Mouse (Mus musculus) right cerebral cortex, postnatal 36 days (tissue): ENCODE measurements around the gene Slc22a20.
A peak's percentile ranks its signal among the peaks of the same experiment; 100 is the strongest.

Source experiments
- DNase-seq, 2 experiments: peaks; one replicate each; pipeline ENCODE4 v3.0.0; 2022; ENCODE audit warnings: low spot score in 2 of 2, mixed read lengths in 1 of 2

The Slc22a20 gene

DNA sequence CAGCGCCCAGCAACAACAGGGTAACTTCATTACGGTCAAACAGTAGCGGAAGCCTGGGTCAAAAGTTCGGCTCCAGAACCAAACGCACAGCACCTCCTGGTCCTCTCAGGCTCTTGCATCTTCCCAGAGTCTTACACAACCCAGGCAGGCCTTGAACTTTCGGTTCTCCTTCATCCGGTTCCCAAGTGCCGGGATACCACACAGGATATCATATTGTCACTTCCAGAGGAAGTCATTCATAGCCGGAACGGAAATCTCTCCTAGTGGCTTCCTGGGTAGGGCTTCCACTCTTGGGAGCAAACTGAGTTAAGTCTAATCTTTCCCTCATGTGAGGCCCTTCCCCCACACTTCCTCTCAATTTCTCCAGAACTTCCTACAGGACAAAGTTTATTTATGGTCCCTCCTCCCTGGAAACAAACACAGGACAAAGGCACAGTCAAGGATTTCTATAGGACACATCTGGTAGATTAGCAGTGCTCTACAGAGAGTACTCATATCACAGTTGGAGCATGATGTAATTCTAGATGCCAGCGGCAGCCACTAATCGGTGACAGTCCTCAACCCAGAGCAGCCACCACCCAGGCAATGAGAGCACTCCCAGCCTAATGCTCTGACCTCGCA, 33.8 kb downstream of the Slc22a20 start:
- DNase-seq, result no peak

DNA sequence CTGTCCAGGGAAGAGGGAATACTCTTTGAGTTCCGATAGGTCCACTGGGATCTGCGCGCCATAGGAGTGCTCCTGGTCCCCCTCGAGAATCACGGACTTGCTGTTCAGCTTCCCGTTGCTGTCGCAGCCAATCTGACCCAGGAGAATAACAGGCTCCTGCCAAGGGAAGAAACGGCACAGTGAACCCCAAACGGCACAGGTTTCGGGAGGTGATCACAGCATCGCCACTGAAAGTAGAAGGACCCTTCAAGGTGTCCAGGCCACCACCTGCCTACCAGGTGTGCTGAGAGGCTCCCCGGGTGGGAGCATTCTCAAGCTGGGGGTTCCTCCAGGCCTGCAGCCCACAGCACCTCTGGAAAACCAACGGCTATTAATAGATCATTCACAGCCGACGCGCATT, 34.3 kb downstream of the Slc22a20 start:
- DNase-seq, result no peak

DNA sequence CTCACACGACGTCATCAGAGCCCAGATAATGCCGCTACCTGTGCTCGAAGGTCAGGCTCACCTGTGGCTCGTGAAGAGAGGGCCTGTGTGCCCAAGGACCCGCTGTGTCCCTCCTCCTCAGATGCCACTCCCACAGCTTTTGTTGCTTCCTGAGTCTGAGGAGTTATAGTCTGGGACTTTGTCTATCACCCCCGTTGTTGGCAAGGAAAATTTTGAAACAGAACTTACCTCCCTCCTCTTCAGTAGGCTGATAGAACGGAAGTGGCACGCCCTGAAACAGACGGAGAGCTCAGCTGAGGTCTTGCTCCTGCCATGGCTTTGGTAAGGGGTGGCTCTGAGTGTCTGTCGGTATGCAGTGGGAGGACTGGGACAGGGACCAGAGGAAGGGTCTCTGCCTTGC, 35.7 kb downstream of the Slc22a20 start:
- no peak for DNase-seq

DNA sequence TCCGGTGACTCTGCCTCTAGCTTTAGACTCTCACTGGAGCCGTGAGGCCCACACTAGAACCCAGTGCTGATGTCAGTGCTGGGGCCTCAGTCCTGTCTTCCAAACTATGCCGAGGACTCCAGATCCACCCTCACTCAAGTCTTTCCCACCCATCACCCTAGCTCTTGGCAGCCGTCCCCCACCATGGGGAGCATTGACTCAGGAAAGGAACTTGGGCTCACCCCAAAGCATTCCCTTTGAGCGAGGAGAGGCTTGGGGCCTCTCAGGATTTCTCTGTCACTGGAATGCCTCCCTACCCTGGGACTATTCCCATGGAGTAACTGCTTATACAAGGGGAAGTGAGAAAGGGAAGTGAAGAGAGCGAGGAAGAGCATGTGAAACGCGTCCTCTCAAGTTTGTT, 40.1 kb downstream of the Slc22a20 start:
- no peak for DNase-seq

DNA sequence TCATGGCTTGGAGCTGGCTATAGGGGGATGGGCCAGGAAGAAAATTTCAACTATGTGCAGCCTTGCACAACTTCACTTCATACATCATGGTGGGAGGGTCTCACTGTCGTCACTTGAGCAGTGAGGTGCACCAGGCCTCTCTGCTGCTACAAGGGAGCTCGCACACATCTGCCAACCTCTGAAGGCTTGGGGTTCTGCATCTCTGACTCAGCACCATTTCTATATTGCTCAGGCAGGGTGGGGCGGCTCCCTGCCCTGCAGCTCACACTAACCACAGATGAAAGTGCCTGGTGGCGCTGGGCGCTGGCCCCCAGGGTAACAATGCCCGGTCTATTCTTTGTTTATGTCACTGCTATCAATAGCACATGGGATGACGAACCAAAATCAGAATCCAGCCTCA, 40.9 kb downstream of the Slc22a20 start:
- peak; percentile 16 to 26 for DNase-seq

DNA sequence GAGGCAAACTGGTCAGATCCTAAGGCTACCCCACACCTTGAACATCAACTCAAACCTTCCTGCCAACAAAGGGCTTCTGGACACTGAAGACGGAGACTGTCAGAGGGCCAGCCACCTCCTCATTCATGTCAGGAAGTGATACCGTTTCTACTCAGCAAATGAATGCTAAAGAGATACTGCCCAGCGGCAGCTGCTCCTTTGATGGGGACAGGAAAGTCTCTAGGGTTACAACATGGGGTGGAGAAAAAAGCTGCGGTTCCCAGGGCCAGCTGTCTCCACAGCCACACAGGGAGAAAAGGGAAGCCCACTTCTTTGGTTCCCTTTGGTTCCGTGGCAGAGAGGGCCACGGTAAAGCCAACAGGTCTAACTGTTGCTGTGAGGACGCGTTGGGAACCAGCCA, 41.8 kb downstream of the Slc22a20 start:
- no peak for DNase-seq

DNA sequence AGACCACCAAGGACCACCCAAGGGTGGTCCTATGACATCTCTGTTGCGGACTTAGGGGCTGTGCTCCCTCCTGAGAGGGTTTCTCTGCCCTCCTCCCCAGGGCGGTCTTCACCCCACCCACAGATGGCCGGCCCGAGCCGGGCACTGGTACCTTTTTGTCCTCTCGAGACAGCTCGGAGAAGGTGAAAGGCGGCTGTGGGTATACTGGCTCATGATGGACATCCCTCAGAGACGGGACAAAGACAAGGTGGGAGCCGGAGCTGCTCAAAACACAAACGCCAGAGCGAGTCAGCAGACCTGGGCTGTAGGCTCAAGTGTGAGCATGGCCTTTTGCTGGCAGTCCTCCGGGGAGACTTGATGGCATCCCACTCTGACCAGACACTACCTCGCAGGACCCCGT, 42.5 kb downstream of the Slc22a20 start:
- no peak for DNase-seq

DNA sequence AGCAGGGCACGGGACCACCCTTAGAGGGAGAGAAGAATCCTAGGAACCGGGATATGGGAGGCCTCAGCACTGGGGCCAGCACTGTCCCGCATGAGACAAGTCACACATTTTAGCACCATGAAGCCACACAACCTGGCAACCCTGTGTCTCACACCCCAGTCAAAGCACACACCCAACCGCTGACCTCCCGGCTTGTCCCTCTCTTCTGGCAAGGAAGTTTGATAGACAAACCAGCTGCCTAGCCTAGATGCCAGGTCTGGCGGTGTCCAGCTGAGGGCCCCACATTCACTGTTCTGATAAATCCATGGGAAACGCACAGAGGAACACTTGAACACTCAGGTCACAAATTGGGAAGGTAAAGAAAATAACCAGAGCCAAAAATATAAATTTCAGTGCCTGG, 43.4 kb downstream of the Slc22a20 start:
- no peak for DNase-seq

DNA sequence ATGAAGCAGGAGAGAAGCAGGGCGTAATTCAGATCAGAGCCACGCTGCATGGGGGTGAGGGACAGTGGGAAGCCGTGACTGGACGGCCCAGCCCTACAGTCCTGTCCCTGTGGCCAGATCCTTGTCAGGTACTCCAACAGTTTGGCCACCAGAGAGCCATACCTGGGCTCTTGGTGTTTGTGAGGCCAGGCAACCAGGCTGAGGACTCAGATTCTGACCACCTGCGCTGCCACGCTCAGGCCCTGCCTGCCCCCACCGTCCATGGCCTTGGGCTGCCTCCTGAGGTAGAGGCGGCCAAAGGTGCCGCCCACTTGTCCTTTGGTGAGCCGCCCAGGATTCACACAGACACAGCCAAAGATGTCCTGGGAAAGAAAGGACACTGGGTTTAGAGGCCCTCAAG, 45.3 kb downstream of the Slc22a20 start:
- no peak for DNase-seq

DNA sequence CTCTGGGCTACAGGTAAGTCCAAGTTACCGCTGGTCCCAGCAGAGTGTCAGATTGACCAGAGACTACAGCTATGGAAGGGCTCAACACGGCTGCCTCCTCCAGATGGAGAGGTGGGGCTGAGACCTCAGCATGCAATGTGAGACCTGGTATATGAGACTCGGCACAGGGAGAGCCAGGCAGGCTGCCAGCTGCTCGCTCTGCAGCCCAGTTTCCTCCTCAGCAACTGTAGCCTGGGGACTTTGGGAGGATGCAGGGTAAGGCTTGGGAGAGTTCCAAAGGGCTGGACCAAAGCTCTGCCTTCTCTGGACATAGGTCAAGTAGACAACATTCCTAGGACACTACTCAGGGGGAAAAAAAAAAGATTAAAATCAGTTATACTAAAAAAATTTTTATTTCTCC, 45.8 kb downstream of the Slc22a20 start:
- DNase-seq, result peak in 1 of 2 experiments; percentile 20

DNA sequence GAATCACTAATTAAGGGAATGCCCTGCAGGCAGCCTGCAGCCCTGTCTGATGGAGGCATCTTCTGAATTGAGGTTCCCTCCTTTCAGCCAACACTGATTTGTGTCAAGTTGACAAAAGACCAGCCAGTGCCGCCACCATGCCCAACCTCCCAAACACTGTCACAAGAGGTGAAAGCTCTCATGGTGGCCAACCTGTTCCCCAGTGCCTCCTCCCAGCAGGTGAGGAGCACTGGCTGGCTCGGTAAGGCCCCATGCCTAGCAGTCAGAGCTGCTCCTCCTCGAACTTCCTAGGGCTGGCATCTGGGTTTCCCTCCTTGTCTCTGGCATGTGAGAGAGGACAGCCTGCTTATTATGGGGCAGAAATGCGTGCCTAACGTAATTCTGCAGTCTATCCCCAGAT, 46.2 kb downstream of the Slc22a20 start:
- no peak for DNase-seq

DNA sequence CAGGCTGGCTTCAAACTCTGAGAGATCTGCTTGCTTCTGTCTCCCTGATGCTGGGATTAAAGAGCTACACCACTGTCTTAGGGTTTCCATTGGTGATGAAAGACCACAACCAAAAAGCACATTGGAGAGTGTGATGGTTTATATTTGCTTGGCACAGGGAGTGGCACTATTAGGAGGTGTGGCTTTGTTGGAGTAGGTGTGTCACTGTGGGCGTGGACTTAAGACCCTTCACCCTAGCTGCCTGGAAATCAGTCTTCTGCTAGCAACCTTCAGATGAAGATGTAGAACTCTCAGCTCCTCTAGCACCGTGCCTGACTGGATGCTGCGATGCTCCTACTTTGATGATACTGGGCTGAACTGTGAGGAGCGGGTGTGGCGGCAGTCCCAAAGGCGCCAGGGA, 47.4 kb downstream of the Slc22a20 start:
- no peak for DNase-seq

DNA sequence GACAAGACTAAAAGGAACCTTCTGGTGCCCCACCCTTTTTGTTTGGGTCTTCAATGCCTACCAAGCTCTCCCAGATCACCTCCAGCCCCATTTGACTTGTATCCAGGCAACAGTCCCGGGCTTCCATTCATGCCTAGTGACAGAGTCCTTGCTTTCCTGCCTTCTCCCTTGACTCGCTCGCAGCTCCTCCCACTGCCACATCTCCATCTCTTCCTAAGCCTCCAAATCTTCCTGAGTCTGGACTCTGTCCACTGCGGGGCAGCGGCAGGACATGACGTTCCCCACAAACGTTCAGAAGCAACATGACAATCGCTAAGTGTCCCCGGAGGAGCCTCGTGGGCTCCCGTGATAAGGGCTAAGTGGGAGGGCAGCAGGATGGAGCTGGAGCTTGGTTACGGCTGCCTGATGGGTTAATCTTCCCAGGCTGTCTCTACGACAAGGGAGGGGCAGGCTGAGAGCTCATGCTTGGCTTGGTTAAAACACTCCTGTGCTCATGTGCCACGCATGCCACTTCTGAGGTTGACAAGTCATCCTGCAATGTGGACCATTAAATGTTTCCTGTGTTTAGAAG, 48.0 kb downstream of the Slc22a20 start:
- no peak for DNase-seq

DNA sequence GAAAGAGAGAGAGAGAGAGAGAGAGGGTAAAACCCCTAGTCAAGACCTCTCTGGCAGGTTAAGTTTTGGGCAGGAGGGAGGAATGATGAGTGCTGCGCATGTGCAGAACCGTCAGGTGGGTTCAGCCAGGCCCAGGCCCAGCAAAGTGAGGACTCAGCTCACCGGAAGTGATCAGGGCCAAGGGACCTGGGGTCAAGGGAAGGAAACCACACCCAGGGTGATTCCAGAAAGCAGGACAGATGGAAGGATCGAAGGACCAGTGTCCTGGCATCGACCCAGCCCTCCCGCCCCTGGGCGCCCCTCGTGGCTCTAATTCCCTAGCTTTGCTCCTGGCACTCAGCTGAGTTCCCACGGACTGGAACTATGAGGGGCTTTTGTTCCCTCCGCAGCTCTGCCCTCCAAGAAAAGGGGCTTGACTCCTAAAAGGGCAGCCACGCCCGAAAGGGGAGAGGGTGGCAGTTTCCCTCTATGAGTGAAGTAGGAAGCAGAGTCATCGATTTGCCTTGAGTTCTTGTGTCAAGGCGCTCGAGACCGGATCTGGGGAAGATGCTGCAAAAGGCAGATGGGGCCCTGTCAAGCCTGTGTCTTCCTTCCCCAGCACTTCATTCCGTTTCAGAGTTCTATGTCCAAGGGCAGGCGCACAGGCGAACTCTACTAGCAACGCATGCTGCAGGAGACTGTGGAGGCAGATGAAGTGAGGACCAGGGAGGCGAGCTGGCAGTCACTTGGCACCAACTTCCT, 48.7 kb downstream of the Slc22a20 start:
- no peak for DNase-seq

DNA sequence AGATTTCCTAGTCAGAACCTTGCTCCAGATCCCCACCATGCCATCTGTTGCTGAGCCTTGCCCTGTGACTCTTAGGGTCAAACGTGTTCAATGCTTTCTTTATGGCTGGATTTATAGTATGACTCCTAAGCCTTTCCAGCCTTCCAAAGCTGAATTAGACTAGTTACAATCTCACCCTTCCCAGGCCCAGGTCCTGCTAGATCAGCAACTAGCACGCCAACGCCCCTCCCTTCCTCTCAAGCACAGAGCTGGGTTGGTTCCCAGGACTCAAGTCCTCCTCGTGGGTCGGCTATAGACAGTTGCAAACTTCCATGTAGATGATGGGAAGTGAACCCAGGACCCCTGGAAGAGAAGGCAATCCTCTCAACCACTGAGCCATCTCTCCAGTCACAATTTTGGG, 50.3 kb downstream of the Slc22a20 start:
- no peak for DNase-seq

DNA sequence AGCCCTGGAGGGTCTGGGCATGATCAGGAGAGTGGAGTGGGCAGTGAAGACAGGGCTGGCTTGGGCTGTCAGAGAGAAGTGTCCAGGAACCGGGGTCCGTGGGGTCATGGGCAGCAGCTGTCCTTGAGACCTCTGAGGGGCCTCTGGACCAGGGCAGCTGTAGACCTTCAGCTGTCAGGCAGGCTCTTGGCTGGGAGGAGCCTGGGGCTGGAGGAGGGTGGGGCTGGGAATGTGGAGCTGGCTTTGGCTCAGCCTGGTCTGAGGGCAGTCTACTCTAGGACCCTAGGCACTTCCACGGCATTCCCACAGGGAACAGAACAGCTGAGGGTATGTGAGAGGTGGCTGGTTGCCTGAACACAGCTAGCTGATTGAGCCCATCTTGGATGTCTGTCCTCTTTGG, 50.7 kb downstream of the Slc22a20 start:
- no peak for DNase-seq

DNA sequence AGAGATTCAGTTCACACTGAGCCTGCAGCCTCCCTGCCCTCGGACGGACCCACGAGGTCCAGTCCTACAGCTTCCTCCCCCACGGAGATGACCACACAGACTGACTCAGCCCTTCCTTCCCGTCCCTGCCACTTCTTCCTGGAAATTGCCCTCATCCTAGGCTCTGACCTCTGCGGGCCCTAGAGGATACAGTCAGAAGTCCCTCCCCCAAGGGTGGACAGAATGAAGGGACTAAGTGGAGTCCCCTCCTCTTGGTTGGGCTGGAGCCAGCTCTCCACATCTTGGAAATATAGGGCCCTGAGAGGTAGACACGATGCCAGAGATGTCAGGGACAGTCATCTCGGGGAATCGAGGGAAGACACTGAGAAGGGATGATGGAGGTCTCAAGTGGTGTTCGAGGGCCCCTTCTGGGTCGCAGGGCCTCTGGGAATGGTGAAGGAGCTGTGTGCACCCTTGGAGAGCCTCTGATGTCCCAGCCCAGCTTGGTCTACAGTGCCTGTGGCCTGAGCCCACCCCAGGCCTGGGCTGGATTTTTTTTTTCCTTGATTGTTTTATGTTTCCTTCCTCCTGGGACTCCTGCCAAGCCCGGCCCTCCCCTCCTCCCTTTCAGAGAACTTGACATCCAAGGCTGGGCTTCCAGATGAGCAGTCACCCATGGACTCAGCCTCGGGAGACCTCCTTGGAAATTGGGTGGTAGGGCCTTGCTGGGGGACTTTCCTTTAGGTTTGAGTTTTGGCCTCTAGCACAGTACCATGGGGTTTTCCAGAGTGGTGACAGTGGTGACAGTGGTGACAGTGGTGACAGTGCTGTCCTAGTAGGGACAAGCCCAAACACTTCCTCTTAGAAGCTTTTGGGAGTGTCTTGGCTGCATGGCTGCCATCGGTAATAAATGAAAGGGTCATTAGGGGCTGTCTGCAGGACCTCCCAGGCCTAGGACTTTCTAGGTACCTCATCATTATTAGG, 56.0 kb downstream of the Slc22a20 start:
- DNase-seq, result no peak

DNA sequence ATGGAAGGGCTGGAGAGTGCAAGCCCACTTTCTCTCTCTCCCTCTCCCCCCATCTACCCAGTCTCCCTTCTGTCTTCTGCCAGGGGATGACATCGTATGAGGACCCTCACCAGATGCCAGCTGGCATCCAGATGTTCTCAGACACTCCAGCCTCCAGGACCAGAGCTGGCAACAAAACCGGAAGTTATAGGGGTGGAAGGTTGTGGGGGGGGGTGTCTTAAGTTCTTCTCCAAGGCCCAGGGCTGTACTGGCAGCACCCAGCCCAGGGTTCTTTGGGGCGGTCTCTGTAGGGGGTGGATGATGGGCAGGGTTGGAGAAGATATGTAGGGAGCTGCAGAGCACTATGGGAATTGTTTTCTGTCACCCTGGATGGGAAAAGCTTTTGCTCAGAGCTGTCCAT, 57.4 kb downstream of the Slc22a20 start:
- DNase-seq, result no peak

DNA sequence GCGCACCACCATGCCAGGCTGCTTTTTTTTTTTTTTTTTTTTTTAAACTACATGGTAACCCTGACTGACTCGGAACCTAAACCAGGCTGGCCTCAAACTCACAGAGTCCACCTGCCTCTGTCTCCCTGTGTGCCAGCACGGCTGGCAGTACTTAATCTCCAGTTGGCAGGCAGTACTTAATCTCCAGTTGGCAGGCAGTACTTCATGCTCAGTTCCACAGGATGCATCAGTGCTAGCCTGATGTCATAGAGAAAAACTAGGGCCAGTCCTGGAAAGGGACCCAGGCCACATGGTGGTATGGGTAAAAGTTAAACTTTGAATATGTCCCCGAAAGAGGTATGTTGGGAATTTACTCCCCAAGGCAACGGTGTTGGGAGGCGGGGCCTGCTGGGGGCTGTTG, 57.8 kb downstream of the Slc22a20 start:
- no peak for DNase-seq

DNA sequence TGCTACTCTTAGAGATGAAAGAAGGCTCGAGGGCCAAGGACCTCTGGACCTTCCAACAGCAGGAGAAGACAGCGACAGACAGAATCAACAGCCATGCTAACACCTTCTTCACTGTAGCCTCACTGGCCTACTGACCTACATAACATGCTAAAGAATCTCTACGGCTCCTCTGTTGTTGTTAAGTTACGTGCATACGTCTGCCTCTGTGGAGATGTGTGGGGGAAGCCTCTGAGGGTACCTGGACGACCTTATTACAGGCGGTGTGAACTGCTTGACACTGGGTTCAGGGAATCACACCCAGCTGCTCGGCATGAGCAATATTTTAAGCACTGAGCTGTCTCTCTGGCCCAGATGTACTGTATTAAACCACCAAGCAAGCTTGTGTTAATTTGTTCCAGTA, 58.4 kb downstream of the Slc22a20 start:
- DNase-seq, result no peak

DNA sequence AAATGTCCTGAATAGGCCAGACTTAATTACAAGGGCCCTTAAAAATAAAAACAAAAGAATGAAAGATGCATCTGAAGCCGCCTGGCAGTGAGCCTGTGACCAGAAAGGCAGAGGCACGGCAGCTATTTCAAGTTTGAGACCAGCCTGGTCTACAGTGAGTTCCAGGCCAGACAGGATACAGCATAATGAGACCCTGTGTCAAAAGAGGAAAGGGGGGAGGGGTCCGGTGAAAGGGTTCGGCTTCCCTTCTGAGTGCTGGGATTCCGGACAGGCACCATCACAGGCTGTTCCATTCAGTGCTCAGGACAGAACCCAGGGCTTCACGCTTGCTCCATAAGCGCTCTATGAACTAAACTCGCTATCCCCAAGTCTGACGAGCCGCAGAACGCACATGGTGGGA, 58.9 kb downstream of the Slc22a20 start:
- no peak for DNase-seq

DNA sequence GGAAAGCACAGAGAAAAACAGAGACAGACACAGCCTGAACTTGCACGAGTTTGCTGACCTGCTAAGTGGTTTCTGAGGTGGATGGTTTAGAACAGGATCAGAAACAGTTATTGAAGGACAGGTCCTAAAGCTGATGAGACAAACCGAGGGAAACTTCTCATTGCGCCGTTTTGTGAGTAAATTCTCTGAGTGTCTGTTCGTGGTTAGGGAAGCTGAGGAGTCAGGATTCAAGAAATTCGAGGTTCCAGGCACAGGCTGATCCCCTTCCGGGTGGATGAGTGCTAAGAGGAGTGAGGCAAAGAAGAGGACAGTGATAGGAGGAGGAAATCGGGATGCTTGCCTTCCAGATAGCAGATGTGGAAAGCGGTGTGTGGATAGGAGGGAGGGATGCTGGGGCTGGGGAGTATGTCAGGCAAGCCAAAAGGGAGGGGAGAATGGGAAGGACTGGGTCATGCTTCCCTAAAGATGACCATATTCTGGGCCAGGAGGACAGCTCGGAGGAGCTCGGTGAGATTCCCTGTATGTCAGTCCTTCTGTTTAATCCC, 60.6 kb downstream of the Slc22a20 start:
- DNase-seq, result no peak
